Mouse (Mus musculus) T-helper 17 cell (primary cell): ENCODE data around the gene Capza3.

ENCODE experiments used
- in situ Hi-C, 2 experiments: fragments of 300-600 bp; cut with MboI, MseI; formaldehyde crosslinking; loops; 1 replicate in 1 of 2; 2 replicates in 1 of 2; pipeline ENCODE4 v1.15.1; 2025; ENCODE audit warnings: high pct_unique_total_duplicates in 2 of 2

The Capza3 gene

DNA sequence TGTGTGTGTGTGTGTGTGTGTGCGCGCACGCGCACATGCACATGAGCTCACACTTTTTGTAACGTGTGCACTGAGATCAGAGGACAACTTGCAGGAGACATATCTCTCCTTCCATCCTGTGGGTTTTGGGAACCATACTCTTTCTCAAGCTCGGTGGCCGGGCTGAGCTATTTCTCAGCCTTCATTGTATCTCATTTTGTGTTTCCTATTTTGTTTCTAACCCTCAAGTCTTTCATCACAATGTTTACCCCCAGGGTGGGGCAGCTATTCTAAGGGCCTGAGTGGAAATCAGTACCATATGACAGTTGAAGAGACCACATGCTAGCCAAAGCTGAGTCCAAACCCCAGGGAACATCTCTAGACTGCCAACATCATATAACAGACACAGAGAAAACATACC, at the start of gene Capza3:
Gene Capza3, plus strand, starts transcription at position 301 of the 400 bp plus-strand sequence.
- in situ Hi-C loops, result loop anchor here in 1 of 2 experiments (10.0 kb wide), 1 partner anchor 1916 kb away; no protein-coding TSS in a partner anchor

DNA sequence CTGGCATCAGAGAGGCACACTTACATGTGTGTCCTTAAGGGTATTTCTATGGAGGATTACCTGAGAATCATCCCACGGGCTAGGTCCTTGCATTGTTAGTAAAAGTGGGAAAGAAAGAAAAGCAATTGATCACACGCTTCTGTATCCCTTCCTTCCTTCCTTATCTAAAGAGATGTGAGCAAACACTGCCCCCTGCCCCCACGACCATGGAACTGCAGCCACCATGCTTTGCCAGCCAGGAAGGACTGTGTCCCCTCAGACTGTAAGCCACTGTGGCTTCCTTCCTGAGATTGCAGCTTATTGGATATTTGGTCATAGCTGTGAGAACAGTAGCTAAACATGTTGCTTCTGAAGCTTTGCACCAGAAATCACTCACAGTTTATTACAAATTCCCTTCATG, 35.9 kb upstream of the Capza3 start:
- in situ Hi-C loops, result no loop called here

DNA sequence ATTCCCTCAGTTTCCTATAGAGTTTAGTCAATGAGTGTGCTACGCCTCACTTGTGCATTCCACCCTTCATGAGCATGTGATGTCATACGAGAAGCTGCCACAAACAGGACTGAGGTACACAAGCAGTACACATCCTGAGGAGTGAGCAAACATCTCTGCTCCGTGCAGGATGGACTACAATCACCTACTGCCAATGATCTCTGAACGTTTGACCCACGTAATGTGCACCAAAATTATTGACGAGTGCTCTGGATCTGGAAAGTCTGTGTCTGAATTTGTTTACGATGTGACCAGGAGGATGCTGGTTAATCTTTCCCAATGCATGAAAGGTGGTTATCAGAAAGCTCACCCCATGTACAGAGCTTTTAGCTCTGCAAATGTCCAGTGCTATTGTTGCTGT, 16.6 kb upstream of the Capza3 start:
- in situ Hi-C loops, result no loop called here

DNA sequence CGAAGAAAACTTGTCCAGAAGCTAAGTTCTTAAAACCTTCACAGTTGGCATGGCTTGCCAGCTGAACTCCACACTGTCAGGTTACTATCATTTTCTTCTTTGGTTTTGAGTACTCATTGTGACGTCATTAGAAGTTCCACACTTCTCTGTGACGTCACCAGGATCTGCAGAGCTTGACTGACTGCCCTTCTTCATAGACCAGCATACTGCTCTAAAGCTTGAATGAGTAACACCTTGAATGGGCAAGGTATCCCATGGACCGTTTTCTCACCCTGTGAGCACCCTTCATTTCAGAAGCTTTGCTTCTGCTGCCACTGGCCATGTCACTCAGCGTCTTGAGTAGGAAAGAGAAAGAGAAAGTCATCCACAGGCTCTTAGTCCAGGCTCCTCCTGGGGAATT, 305 bp downstream of the Capza3 start, which contains the start of gene Plcz1:
Gene Plcz1, minus strand, starts transcription at position 101 of the 400 bp plus-strand sequence.
- in situ Hi-C loops, result loop anchor here in 1 of 2 experiments (10.0 kb wide), 1 partner anchor 1917 kb away; no protein-coding TSS in a partner anchor

DNA sequence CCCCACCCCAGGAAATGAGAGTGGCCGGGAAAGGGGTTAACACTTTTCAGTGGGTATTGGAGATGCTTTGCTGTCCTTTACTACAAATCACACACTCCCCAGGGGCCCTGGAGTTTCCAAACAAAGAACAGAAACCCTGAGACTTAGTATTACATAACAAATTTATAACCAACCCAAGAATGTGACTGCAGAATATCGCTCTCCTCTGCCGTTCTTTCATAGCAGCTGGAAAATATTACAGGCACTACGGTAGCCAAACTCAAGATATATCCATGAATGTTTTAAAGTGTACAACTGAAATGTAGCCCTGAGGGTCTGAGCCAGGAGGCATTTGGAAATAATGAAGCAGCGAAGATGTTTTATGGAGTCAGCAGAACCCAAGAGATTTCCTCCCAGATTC, 10.4 kb downstream of the Capza3 start:
- in situ Hi-C loops, result no loop called here

DNA sequence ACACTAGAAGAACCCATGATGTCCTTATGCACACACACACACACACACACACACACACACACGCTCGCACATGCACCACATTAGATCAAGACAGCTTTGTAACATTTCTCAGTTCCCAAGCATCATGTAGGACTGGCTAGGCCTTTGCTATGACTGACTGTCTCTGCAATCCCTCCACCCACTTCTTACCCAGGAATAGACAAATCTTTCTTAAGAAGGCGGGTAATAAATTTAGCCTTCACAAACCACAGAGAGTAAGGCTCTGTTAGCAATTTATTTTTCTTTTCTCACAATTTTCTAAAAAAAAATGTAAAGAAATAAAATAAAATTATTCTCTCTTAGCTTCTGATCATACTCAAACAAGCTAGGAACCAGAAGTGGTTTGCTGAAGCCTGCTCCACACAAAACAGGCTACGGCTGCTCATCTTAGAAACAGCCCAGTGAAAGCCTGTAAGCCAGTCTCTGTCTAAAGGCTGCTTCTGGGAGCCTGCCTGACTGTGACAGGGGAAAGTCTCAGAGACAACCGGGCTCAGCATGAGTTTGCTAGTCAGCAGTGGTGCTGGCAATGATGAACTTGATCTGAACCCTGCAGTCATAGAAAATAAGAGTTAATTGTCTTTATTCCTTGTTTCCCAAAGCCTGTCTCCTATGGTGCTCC, 13.3 kb downstream of the Capza3 start:
- in situ Hi-C loops, result no loop called here

DNA sequence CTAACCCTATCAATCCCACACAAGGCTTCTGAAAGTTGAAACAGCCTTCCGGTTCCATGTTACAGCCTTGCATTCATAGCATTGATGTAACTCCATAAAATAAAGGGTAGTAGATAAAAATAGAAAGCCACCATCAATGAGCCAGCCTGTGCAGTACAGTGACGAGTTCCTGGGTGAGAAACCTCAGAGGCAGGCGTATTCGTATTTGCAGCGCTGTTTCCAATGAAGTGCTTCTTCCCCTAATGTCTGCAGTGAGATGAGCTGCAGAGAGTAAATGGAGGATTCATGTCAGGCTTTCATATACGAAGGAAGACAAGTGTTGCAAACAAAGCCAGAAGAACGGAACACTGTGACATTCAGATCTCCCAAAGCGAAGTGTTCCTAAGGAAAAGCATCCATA, 28.1 kb downstream of the Capza3 start:
- in situ Hi-C loops, result no loop called here

DNA sequence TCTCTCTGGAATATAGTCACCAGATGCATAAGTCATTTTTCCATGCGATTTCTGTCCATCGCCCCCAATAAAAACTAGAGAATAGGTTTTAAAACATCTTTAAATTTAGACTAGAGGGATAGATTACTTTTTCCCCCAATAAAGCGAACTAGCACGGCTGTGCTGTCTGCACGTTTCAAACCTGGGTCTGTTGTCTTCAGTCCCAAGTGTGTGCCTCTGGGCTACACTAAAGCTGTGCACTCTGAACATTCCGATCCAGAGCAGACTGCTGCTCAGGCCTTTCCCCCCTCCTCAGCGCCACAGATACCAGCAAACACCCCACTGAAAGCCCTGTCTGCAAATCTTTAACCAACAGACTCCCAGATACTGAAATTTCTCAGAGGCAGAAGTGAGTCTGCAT, 39.9 kb downstream of the Capza3 start:
- in situ Hi-C loops, result no loop called here

DNA sequence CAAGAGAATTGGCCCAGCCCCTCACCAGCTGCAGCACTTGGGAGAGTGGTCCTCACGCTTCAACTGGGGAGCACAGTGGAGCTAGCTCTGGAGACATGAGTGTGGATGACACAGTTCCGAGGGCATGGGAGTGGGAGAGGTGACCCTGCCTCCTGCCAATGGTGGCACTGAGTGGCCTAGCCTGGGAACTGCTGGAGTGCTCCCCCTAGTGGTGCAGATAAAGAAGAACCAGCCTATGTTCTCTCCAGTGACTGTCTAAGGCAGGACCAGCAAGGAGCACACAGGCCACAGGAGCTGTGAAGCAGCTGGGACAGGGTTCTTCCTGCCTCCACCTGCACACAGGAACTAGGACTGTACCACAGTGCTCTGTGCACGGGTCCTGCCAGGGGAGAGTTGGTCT, 40.7 kb downstream of the Capza3 start:
- in situ Hi-C loops, result no loop called here

DNA sequence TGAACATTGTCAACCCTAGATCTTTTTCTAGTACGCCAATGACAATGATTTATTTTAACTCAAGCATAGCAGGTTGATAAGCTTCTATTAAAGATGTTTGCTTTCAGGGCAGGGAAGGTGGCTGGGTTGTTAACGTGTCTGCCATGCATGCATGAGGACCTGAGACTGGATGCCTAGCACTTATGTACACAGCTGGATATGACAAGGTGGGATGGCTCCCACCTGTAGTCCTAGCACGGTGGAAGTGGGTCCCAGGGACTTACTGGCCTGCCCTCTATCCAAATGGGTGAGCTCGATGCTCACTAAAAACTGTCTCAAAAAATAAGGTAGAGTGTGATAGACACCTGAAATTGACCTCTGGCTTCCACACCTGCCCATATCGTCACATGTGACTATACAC, 48.8 kb downstream of the Capza3 start:
- in situ Hi-C loops, result no loop called here
